Mouse (Mus musculus) spleen, adult 18-20 months (tissue): ENCODE results near the gene Thbs3.

Experiments
- DNase-seq, 2 experiments: peaks; one replicate each; pipeline ENCODE4 v3.0.0; 2022; ENCODE audit warnings: mixed read lengths in 2 of 2

Gene Thbs3

GRCm38 (mm10) chr3:89214681-89215411 is at the start of gene Thbs3:
Gene Thbs3 (plus strand): TSS chr3:89215180.
- no peak for DNase-seq

DNA sequence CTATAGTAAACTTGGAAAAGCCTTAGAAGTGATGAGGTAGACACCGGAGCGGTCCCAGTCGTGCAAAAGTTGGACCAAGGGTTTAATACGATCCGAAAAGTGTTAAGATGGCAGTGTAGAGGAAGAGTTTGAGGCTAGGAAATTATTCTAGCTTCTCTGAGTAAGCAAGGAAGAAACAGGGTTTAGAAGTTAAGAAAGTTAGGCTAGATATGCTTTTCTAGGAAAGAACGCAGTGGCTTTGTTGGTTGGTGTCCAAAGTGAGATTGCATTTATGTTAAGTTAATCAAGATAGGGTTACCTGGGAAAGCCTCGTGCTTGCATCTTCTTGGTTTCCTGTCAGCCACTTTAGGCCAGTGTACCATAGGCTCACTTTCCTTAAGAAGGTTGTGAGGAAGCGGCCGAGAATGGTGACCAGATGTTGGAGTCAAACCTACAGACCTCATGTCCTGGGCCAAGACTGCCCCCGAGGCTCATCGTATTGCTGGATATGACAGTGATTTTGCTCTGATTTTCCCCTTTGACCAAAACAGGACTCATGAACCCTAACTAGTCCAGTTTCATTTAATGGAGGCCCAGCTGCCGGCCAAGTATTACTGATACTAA is 49.6 kb upstream of the Thbs3 start:
- DNase-seq, result no peak

DNA sequence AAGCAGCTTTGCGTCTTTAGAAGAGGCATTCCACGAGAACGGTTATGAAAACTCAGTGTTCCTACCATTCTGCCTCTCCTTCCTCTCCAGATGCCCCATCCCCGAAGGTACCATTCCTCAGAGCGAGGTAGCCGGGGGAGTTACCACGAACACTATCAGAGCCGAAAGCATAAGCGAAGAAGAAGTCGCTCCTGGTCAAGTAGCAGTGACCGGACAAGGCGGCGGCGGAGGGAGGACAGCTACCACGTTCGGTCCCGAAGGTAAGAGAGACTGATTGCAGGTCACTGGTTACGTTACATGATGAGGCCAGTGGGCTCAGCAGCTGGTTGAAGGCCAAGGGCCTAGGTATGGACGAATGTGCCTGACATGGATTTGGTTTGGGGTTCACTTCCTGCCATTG is 48.0 kb upstream of the Thbs3 start:
- no peak for DNase-seq

DNA sequence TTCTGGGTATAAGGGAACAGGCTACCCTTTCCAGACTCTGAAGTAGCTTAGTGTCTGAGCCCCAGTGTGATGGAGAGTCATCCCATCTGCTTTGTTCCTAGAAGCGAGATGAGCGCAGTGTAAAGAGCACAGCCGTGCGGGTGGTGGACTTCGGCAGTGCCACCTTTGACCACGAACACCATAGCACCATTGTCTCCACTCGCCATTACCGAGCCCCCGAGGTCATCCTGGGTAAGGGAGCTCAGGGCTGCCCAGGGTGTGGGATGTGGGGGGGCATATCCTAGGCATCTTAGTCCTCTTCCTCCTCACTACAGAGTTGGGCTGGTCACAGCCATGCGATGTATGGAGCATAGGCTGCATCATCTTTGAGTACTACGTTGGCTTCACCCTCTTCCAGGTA is 40.1 kb upstream of the Thbs3 start:
- DNase-seq, result no peak

DNA sequence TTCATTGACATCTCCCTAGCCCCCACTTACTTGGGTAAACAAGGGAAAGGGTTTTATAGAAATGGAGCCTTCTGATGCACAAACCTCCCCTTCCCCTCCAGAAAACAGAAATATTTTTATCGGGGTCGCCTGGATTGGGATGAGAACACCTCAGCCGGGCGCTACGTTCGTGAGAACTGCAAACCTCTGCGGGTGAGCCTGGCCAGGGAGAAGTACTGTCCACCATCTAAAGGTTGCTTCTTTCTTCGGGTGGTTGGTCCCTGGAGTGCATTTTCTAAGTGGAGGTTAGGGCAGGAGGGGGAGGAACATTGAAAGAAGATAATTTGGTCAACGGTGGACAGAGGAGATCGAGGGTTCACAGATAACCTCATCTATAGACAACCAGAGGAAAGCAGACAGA is 39.4 kb upstream of the Thbs3 start:
- no peak for DNase-seq

DNA sequence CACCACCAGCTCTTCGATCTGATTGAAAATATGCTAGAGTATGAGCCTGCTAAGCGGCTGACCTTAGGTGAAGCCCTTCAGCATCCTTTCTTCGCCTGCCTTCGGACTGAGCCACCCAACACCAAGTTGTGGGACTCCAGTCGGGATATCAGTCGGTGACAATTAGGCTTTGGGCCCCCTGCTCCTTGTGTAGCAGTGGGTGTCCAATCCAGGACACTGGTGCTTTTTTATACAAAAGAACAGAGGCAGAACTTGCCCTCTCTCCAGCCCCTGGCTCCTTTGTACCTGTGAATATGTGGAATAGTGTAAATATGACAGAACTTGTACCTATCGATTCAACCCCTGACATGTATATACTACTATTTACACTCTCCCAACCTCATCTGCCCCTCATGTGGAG is 38.6 kb upstream of the Thbs3 start:
- DNase-seq, result no peak

DNA sequence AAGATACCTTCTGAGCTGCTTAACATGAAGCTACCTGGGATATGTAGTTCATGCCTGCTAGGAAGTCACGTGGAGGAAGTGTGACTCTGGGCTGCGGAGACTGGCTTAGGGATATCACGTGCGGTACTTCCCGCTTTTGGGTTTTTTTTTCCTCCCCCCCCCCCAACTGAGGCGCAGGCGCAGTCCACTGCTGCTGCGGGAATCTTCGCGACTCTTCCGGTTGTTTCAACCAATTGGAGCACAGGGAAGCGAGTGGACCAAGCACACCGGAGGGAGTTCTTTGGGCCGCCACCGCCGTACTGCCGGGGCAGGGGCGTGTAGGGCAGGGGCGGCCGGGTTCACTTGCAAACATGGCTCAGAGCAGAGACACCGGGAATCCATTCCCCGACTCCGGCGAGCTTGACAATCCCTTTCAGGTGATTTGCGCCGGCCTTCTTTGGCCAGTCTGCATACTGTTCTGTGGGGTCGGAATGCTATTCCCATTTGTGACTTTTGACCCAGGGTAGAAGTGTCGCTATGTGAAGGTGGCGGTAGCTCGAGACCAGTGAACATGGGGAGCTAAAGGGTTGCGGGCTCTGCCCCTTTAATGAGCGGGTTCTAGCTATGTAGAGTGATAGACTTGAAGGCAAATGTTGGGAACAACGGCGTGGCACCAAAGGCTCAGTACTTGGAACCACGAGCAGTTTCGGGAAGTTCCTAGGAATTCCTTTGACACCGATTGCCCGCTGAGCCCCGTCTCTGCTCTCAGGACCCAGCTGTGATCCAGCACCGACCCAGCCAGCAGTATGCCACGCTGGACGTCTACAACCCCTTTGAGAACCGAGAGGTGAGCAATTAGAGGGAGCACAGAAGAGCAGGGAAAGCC is 37.5 kb upstream of the Thbs3 start, which contains the start of gene Scamp3:
Scamp3 (plus strand) TSS at position 232 of the 865 bp plus-strand sequence.
- DNase-seq, result peak; percentile 71 to 73

- no peak for DNase-seq
These were observed 36.9 kb upstream of the Thbs3 start for GRCm38 (mm10) chr3:89178107-89178385.

- DNase-seq, result no peak
These were observed 35.9 kb upstream of the Thbs3 start for GRCm38 (mm10) chr3:89179056-89179455.

DNA sequence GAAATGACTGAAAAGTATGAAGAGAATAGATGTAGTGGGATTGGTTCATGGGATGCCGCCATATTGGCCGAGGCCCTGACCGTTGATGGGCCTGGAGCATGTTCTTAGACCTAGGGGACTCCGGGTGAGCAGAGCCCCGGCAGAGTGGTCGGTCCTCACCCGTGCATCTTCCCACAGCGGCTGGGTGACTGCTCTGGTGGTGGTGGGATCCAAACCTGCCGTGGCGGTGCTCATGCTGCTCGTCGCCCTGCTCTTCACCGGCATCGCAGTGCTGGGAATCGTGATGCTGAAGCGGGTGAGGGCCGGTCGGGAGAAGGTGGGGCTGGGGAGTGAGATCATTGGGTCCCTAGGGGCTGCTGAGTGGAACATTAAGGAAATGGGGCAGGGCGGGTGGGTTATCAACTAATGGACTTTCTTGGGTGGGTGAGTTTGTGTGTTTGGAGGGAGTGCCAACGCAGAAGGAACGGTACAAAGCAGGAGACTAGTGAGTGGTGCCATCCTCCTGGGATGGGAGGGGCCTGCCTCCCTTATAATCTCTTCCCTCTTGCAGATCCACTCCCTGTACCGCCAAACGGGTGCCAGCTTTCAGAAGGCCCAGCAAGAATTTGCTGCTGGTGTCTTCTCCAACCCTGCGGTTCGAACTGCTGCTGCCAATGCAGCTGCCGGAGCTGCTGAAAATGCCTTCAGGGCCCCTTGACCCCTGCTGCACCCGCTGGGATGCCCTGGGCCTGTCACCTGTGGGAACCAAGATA is 33.1 kb upstream of the Thbs3 start:
- no peak for DNase-seq

- no peak for DNase-seq
These were observed 32.4 kb upstream of the Thbs3 start for GRCm38 (mm10) chr3:89182531-89183057.

- peak; percentile 52 to 59 for DNase-seq
These were observed 31.7 kb upstream of the Thbs3 start, which contains the start of gene Fam189b for GRCm38 (mm10) chr3:89183058-89183958. Gene Fam189b (plus strand): TSS chr3:89183143.

GRCm38 (mm10) chr3:89183959-89184315 is 31.0 kb upstream of the Thbs3 start:
- DNase-seq, result no peak

DNA sequence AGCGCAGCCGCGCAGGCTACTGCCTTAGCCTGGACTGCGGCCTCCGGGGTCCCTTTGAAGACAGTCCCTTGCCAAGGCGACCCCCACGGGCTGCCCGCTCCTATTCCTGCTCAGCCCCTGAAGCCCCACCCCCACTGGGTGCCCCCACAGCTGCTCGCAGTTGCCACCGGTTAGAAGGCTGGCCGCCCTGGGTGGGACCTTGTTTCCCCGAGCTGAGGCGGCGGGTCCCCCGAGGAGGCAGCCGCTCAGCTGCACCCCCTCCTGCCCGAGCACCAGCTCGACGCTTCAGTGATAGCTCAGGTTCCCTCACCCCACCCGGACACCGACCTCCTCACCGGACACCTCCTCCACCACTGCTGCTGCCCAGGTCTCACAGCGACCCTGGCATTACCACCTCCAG is 27.8 kb upstream of the Thbs3 start:
- peak in 1 of 2 experiments; percentile 32 for DNase-seq

DNA sequence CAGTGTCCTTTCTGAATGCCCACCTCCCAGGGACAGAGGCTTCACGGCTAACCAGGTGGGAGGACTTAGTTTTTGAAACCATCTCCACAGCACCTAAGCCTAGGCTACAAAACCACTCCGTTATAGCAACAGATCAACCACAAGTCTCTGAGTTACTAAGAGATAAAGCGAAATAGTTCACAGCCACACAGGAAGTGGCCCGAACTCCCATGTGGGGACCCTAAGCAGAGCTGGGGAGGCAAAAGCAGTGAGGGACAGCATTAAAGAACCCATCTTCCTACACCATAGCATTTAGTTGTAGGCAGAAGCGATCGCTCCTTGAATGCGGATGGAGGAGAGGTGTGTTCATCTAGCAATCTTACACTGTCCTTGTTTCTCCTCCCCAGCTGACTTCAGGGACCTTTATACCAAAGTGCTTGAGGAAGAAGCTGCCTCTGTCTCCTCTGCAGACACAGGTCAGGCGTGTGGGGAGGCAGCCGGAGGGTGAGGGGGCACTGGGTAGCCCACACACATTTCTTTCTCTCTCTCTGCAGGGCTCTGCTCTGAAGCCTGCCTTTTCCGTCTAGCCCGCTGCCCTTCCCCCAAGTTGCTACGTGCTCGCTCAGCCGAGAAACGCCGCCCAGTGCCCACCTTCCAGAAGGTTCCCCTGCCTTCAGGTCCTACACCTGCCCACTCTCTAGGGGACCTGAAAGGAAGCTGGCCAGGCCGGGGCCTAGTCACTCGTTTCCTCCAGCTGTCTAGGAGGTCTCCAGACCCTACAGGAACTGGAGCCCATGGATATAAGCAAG is 27.1 kb upstream of the Thbs3 start:
- peak; percentile 48 to 50 for DNase-seq

DNA sequence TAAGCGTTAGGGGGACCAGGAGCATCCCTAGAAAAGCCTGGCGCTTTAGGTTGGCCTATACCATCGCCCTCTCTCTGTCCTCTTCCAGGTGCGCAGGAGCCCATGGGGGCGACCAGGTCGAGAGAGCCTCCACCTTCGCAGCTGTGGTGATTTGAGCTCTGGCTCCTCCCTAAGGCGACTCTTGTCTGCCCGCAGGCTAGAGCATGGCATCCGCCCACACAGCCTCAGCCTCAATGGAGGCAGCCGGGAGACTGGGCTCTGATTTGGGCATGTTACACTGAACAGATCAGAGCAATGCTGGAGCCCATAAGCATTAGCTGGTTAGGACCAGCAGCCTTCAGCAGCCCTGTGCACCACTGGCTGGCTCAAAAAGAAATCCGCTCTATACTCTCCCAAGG is 26.5 kb upstream of the Thbs3 start:
- peak in 1 of 2 experiments; percentile 43 for DNase-seq

DNA sequence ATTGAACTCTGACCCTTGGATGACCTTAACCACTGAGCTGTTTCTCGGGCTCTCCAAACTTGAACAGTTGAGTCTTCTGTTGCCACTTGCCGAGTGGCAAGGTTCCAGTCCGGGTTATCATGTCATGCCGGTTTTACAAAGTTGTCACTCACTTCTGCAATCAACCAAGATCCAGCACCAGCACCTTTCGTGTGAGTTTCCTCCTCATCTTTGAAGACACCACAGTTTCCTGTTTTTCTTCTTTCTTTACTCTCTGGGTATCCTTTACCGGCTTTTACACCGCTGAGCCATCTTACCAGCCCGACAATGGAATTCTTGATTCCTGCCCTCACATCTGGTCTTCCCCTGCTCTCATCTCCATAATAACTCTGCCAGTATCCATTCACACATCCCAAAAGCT is 24.5 kb upstream of the Thbs3 start:
- DNase-seq, result peak in 1 of 2 experiments; percentile 31

GRCm38 (mm10) chr3:89193351-89193750 is 21.6 kb upstream of the Thbs3 start:
- DNase-seq, result no peak

DNA sequence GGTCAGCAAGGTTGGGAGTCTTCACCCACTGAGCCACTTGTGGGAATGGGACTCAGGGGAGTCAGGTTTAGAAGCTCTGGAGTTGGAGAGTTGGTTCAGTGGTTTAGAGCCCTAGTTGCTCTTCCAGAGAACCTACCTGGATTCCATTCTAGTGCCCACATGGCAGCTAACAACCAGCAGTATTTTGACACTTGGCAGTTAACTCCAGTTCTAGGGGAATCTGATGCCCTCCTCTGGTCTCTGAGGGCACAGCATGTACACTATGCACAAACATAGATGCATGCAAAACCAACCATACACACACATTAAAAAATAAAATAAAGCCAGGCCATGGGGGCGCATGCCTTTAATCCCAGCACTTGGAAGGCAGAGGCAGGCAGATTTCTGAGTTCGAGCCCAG is 21.1 kb upstream of the Thbs3 start:
- peak in 1 of 2 experiments; percentile 37 for DNase-seq

- peak; percentile 85 to 89 for DNase-seq
These were observed 18.8 kb upstream of the Thbs3 start for GRCm38 (mm10) chr3:89195979-89196877.
